Mouse (Mus musculus): ENCODE data around the gene Gsta3.
"Not testable (repeated sequence)": the region's sequence is repeated elsewhere in the genome, so short reads cannot be mapped to it uniquely, and the experiment has no call there.

Gsta3 gene

GRCm38 (mm10) chr1:21253856-21254255 is 13.5 kb downstream of the Gsta3 start:
- DNase-seq = no peak

GRCm38 (mm10) chr1:21255625-21256345 is 15.4 kb downstream of the Gsta3 start:
- no peak for DNase-seq

- no peak for DNase-seq
Observed at GRCm38 (mm10) chr1:21256391-21256790, 16.0 kb downstream of the Gsta3 start.

- no peak for DNase-seq
Observed at GRCm38 (mm10) chr1:21256871-21257270, 16.5 kb downstream of the Gsta3 start.

- DNase-seq = not testable (repeated sequence)
Observed at GRCm38 (mm10) chr1:21259981-21260380, 19.6 kb downstream of the Gsta3 start.

- no peak for DNase-seq
Observed at GRCm38 (mm10) chr1:21262401-21262800, 22.0 kb downstream of the Gsta3 start.

GRCm38 (mm10) chr1:21263986-21264385 is 23.6 kb downstream of the Gsta3 start:
- DNase-seq = no peak

- no peak for DNase-seq
Observed at GRCm38 (mm10) chr1:21264747-21265146, 24.4 kb downstream of the Gsta3 start.

GRCm38 (mm10) chr1:21266766-21267165 is 26.4 kb downstream of the Gsta3 start:
- DNase-seq = no peak

GRCm38 (mm10) chr1:21267466-21267865 is 27.1 kb downstream of the Gsta3 start:
- not testable (repeated sequence) for DNase-seq

- DNase-seq = peak; percentile 43 to 52
Observed at GRCm38 (mm10) chr1:21271343-21272055, 31.1 kb downstream of the Gsta3 start.

GRCm38 (mm10) chr1:21272056-21272431 is 31.7 kb downstream of the Gsta3 start:
- DNase-seq = no peak

- no peak for DNase-seq
Observed at GRCm38 (mm10) chr1:21273091-21273490, 32.7 kb downstream of the Gsta3 start.

GRCm38 (mm10) chr1:21274437-21275040 is 34.1 kb downstream of the Gsta3 start:
- DNase-seq = no peak

- not testable (repeated sequence) for DNase-seq
Observed at GRCm38 (mm10) chr1:21275366-21275765, 35.0 kb downstream of the Gsta3 start.

GRCm38 (mm10) chr1:21276158-21276557 is 35.8 kb downstream of the Gsta3 start:
- DNase-seq = not testable (repeated sequence)

- DNase-seq = no peak
Observed at GRCm38 (mm10) chr1:21280306-21280705, 39.9 kb downstream of the Gsta3 start.

- not testable (repeated sequence) for DNase-seq
Observed at GRCm38 (mm10) chr1:21284644-21285043, 44.3 kb downstream of the Gsta3 start.

GRCm38 (mm10) chr1:21291394-21291793 is 51.0 kb downstream of the Gsta3 start:
- no peak for DNase-seq

- no peak for DNase-seq
Observed at GRCm38 (mm10) chr1:21292590-21292989, 52.2 kb downstream of the Gsta3 start.

- no peak for DNase-seq
Observed at GRCm38 (mm10) chr1:21296169-21296568, 55.8 kb downstream of the Gsta3 start.

GRCm38 (mm10) chr1:21298114-21298513 is 57.7 kb downstream of the Gsta3 start:
- DNase-seq = no peak

- DNase-seq = no peak
Observed at GRCm38 (mm10) chr1:21299826-21300225, 59.4 kb downstream of the Gsta3 start.

- no peak for DNase-seq
Observed at GRCm38 (mm10) chr1:21301686-21302085, 61.3 kb downstream of the Gsta3 start.
